Mouse (Mus musculus) embryonic fibroblast, embryonic 13.5 days (primary cell): Measurements from ENCODE around the gene Fmnl2.

Experiments used
- CTCF ChIP-seq: IDR thresholded peaks from 2 replicates; pipeline ENCODE4 v1.5.1; 2011; ENCODE audit warnings: mild to moderate bottlenecking, control low read depth, low read length, moderate library complexity, borderline replicate concordance; ENCODE audit not compliant: insufficient read depth
- POLR2A ChIP-seq: IDR thresholded peaks from 2 replicates; pipeline ENCODE4 v1.6.1; 2011; ENCODE audit warnings: low read depth, mild to moderate bottlenecking, control low read depth, low read length, moderate library complexity

- TF ChIP-seq CTCF = no peak
- TF ChIP-seq POLR2A = no peak
Measured at GRCm38 (mm10) chr2:52986354-52986753, 128.7 kb downstream of the Fmnl2 start.
